Mouse (Mus musculus) heart, embryonic 10.5 days (tissue): Measurements from ENCODE around the gene Gm3173. TPM values are rescaled to one million over a fixed set of nuclear protein-coding genes. Genes with fewer than 3 reads are reported as not detected.

ENCODE experiments used
- polyA plus RNA-seq: library from polyadenylated mRNA; unstranded; fragments of >200 nt; fragmentation: Nextera tagmentation; extraction: Ambion mirVana; gene quantifications from 2 replicates; pipeline ENCODE4 v1.2.1, GENCODE M21; 2016

The Gm3173 gene
- polyA plus RNA-seq, 1 experiment from 2014 or later, result not detected

Other genes starting within 250 kb of the Gm3173 start
- gene Gm2974, start 248.4 kb upstream of the Gm3173 start, polyA plus RNA-seq, result 0.16 and 0.30 TPM in 2 replicates
- gene Gm3138, start 181.4 kb upstream of the Gm3173 start, polyA plus RNA-seq, result not detected in 2 replicates
- gene Gm3149, start 113.7 kb upstream of the Gm3173 start, polyA plus RNA-seq, result not detected in 2 replicates
- gene 2610042L04Rik, start 96.2 kb upstream of the Gm3173 start, polyA plus RNA-seq, result 0.17 TPM in 1 of 2 replicates, not detected in the other
- gene Gm3159, start 33.5 kb upstream of the Gm3173 start, polyA plus RNA-seq, result not detected in 2 replicates
- 0.39 and 0.48 TPM in 2 replicates for gene Gm3164, start 15.5 kb upstream of the Gm3173 start, polyA plus RNA-seq
- not detected in 2 replicates for gene Gm3182, start 50.8 kb downstream of the Gm3173 start, polyA plus RNA-seq
- not detected in 2 replicates for gene Gm3047, start 124.4 kb downstream of the Gm3173 start, polyA plus RNA-seq
- 0.36 TPM in 1 of 2 replicates, not detected in the other for gene Gm8159, start 201.4 kb downstream of the Gm3173 start, polyA plus RNA-seq
- gene Gm3239, start 233.2 kb downstream of the Gm3173 start, polyA plus RNA-seq, result 0.38 and 0.59 TPM in 2 replicates